Mouse (Mus musculus) limb, embryonic 15.5 days (tissue): ENCODE measurements at regions not wholly inside any gene's neighbourhood (a gene's known extent, or its start where the extent isn't known, plus 50 kb on each side); places are given as distances from the start of the nearest gene placed in this dataset.

ENCODE experiments used
- ATAC-seq: fragments of 200-750 bp; cut with Nextera tagmentation; 2 replicates; pipeline ENCODE4 v1.8.0; 2017; ENCODE audit warnings: low read depth, moderate TSS enrichment; ENCODE audit not compliant: insufficient number of reproducible peaks, low FRiP score, low TSS enrichment
- H3K27ac ChIP-seq: fragments of 300-500 bp; sonication (generic); 2 replicates; pipeline ENCODE4 v1.5.1; 2015; ENCODE audit warnings: moderate library complexity, mild to moderate bottlenecking, inconsistent platforms
- H3K27me3 ChIP-seq: fragments of 300-500 bp; sonication (generic); 2 replicates; pipeline ENCODE4 v1.6.1; 2015; ENCODE audit warnings: inconsistent platforms
- H3K36me3 ChIP-seq: fragments of 300-500 bp; sonication (generic); 2 replicates; pipeline ENCODE4 v1.6.1; 2015; ENCODE audit warnings: inconsistent platforms
- H3K4me1 ChIP-seq: fragments of 300-500 bp; sonication (generic); 2 replicates; pipeline ENCODE4 v1.6.1; 2015; ENCODE audit warnings: inconsistent platforms
- H3K4me2 ChIP-seq: fragments of 300-500 bp; sonication (generic); 2 replicates; pipeline ENCODE4 v1.6.1; 2015; ENCODE audit warnings: mild to moderate bottlenecking, inconsistent platforms
- H3K4me3 ChIP-seq: fragments of 300-500 bp; sonication (generic); 2 replicates; pipeline ENCODE4 v1.5.1; 2015; ENCODE audit warnings: mild to moderate bottlenecking, inconsistent platforms
- H3K9ac ChIP-seq: fragments of 300-500 bp; sonication (generic); 2 replicates; pipeline ENCODE4 v1.6.1; 2015; ENCODE audit warnings: inconsistent platforms
- H3K9me3 ChIP-seq: fragments of 300-500 bp; sonication (generic); 2 replicates; pipeline ENCODE4 v1.6.1; 2016; ENCODE audit warnings: inconsistent platforms
- WGBS: fragments of 180-500 bp; shearing (Covaris S2); methylation state at CpG from one replicate; pipeline ENCODE4 v1.1.7; 2015; 5-methylcytosine and 5-hydroxymethylcytosine counted together

GRCm38 (mm10) chr11:89247991-89248390 is 54.1 kb downstream of the Nog start:
- ATAC-seq, result no peak
- Histone ChIP-seq H3K4me1 (no peaks in the 10 kb centered on the region), H3K27me3 (no peaks in the 10 kb centered on the region), H3K36me3 (no peaks in the 10 kb centered on the region), H3K9me3 (no peaks in the 10 kb centered on the region), H3K4me2 (no peak overlapping the region), H3K27ac (no peak overlapping the region), H3K4me3 (no peak overlapping the region), H3K9ac (no peak overlapping the region)
- WGBS, result 83% methylated on average over 2 of the region's 2 CpGs

- Histone ChIP-seq H3K4me1 (no peaks in the 10 kb centered on the region), H3K9me3 (no peaks in the 10 kb centered on the region), H3K27ac (no peak overlapping the region), H3K4me2 (no peak overlapping the region), H3K4me3 (no peak overlapping the region), H3K36me3 (no peaks in the 10 kb centered on the region), H3K9ac (no peak overlapping the region), H3K27me3 (no peaks in the 10 kb centered on the region)
- no peak for ATAC-seq
- WGBS, result 20% methylated on average over 3 of the region's 3 CpGs
Observed at GRCm38 (mm10) chr11:89243370-89243769, 58.8 kb downstream of the Nog start.

GRCm38 (mm10) chr11:89242130-89242529 is 60.0 kb downstream of the Nog start:
- WGBS, result 81% methylated on average over 2 of the region's 2 CpGs
- no peak overlapping the region for H3K27ac ChIP-seq

GRCm38 (mm10) chr11:89239891-89240290 is 62.2 kb downstream of the Nog start:
- no peaks in the 10 kb centered on the region for H3K36me3 ChIP-seq
- no peak overlapping the region for H3K27ac ChIP-seq
- no peak overlapping the region for H3K9ac ChIP-seq
- no peaks in the 10 kb centered on the region for H3K27me3 ChIP-seq
- H3K4me1 ChIP-seq, result no peaks in the 10 kb centered on the region
- no peak for ATAC-seq
- H3K4me2 ChIP-seq, result no peak overlapping the region
- H3K4me3 ChIP-seq, result no peak overlapping the region
- 42% methylated on average over 9 of the region's 9 CpGs for WGBS
- H3K9me3 ChIP-seq, result no peaks in the 10 kb centered on the region

More at GRCm38 (mm10) chr11:89242130-89242529, 60.0 kb downstream of the Nog start:
- no peak overlapping the region for H3K9ac ChIP-seq
- H3K4me1 ChIP-seq, result no peaks in the 10 kb centered on the region
- no peak for ATAC-seq
- H3K36me3 ChIP-seq, result no peaks in the 10 kb centered on the region
- no peak overlapping the region for H3K4me3 ChIP-seq
- no peaks in the 10 kb centered on the region for H3K9me3 ChIP-seq
- no peak overlapping the region for H3K4me2 ChIP-seq
- no peaks in the 10 kb centered on the region for H3K27me3 ChIP-seq

- Histone ChIP-seq H3K4me1 (no peaks in the 10 kb centered on the region), H3K27me3 (no peaks in the 10 kb centered on the region), H3K36me3 (no peaks in the 10 kb centered on the region), H3K9ac (no peak overlapping the region), H3K9me3 (no peaks in the 10 kb centered on the region), H3K4me2 (no peak overlapping the region), H3K4me3 (no peak overlapping the region), H3K27ac (no peak overlapping the region)
- 91% methylated on average over 3 of the region's 3 CpGs for WGBS
- no peak for ATAC-seq
Observed at GRCm38 (mm10) chr11:89236904-89237303, 65.2 kb downstream of the Nog start.

GRCm38 (mm10) chr11:89232884-89233480 is 69.2 kb downstream of the Nog start:
- 57% methylated on average over 9 of the region's 9 CpGs for WGBS
- H3K27me3 ChIP-seq, result no peaks in the 10 kb centered on the region
- H3K36me3 ChIP-seq, result no peaks in the 10 kb centered on the region
- H3K4me3 ChIP-seq, result no peak overlapping the region
- no peak overlapping the region for H3K9ac ChIP-seq
- ATAC-seq, result no peak
- no peaks in the 10 kb centered on the region for H3K4me1 ChIP-seq
- H3K27ac ChIP-seq, result no peak overlapping the region
- no peaks in the 10 kb centered on the region for H3K9me3 ChIP-seq
- H3K4me2 ChIP-seq, result no peak overlapping the region

- no peak; the same call in 1 of the 2 replicates for ATAC-seq
- no peaks in the 10 kb centered on the region for H3K9me3 ChIP-seq
Observed at GRCm38 (mm10) chr11:89229726-89230125, 72.4 kb downstream of the Nog start.

GRCm38 (mm10) chr11:89213204-89213603 is 88.9 kb downstream of the Nog start:
- Histone ChIP-seq H3K4me3 (no peak overlapping the region), H3K9me3 (no peaks in the 10 kb centered on the region), H3K27ac (no peak overlapping the region), H3K4me2 (no peak overlapping the region), H3K9ac (no peak overlapping the region), H3K4me1 (peaks cover 6% of the 10 kb centered on the region), H3K27me3 (no peaks in the 10 kb centered on the region), H3K36me3 (no peaks in the 10 kb centered on the region)
- no peak for ATAC-seq
- 86% methylated on average over 5 of the region's 5 CpGs for WGBS

More at GRCm38 (mm10) chr11:89229726-89230125, 72.4 kb downstream of the Nog start:
- Histone ChIP-seq H3K27me3 (no peaks in the 10 kb centered on the region), H3K36me3 (no peaks in the 10 kb centered on the region), H3K4me2 (no peak overlapping the region), H3K4me3 (no peak overlapping the region), H3K4me1 (no peaks in the 10 kb centered on the region), H3K27ac (0 out of 2 replicates have a peak overlapping the region, but pooled peaks have one; percentile 8), H3K9ac (no peak overlapping the region)
- 57% methylated on average over 5 of the region's 5 CpGs for WGBS

- Histone ChIP-seq H3K36me3 (no peaks in the 10 kb centered on the region), H3K4me2 (peak overlapping the region; percentile 19; the same call in 1 of the 2 replicates), H3K9ac (no peak overlapping the region), H3K27me3 (no peaks in the 10 kb centered on the region), H3K4me3 (no peak overlapping the region), H3K9me3 (no peaks in the 10 kb centered on the region), H3K4me1 (peaks cover 14% of the 10 kb centered on the region), H3K27ac (0 out of 2 replicates have a peak overlapping the region, but pooled peaks have one; percentile 13)
- 25% methylated on average over 11 of the region's 11 CpGs for WGBS
- no peak for ATAC-seq
Observed at GRCm38 (mm10) chr11:89209531-89209950, 92.6 kb downstream of the Nog start.

- ATAC-seq, result no peak
Observed at GRCm38 (mm10) chr11:89209072-89209471, 93.1 kb downstream of the Nog start.

GRCm38 (mm10) chr11:89206788-89207187 is 95.3 kb downstream of the Nog start:
- Histone ChIP-seq H3K4me1 (peaks cover 14% of the 10 kb centered on the region), H3K36me3 (no peaks in the 10 kb centered on the region), H3K27ac (no peak overlapping the region), H3K27me3 (no peaks in the 10 kb centered on the region), H3K4me2 (no peak overlapping the region), H3K4me3 (no peak overlapping the region), H3K9ac (no peak overlapping the region), H3K9me3 (no peaks in the 10 kb centered on the region)
- no peak for ATAC-seq
- 20% methylated on average over 3 of the region's 3 CpGs for WGBS

More at GRCm38 (mm10) chr11:89209072-89209471, 93.1 kb downstream of the Nog start:
- Histone ChIP-seq H3K27ac (no peak overlapping the region), H3K4me2 (peak overlapping the region; percentile 19; the same call in 1 of the 2 replicates), H3K4me1 (peaks cover 14% of the 10 kb centered on the region), H3K9me3 (no peaks in the 10 kb centered on the region), H3K9ac (no peak overlapping the region), H3K36me3 (no peaks in the 10 kb centered on the region), H3K4me3 (no peak overlapping the region), H3K27me3 (no peaks in the 10 kb centered on the region)
- WGBS, result 28% methylated on average over 6 of the region's 6 CpGs

- Histone ChIP-seq H3K4me2 (no peak overlapping the region), H3K9me3 (no peaks in the 10 kb centered on the region), H3K27me3 (no peaks in the 10 kb centered on the region), H3K9ac (no peak overlapping the region), H3K4me1 (peaks cover 14% of the 10 kb centered on the region), H3K36me3 (no peaks in the 10 kb centered on the region), H3K27ac (no peak overlapping the region), H3K4me3 (no peak overlapping the region)
- 76% methylated on average over 7 of the region's 7 CpGs for WGBS
- no peak for ATAC-seq
Observed at GRCm38 (mm10) chr11:89204948-89205545, 97.1 kb downstream of the Nog start.
